Mouse (Mus musculus) intestine, embryonic 15.5 days (tissue): Measurements from ENCODE around the gene Slc25a10. TPM values are rescaled to one million over a fixed set of nuclear protein-coding genes. Genes with fewer than 3 reads are reported as not detected.

Experiments used
- ATAC-seq: fragments of 200-750 bp; cut with Nextera tagmentation; 2 replicates; pipeline ENCODE4 v1.8.0; 2017; ENCODE audit warnings: moderate TSS enrichment, moderate library complexity
- H3K27ac ChIP-seq: fragments of 300-500 bp; sonication (generic); 2 replicates; pipeline ENCODE4 v1.5.1; 2015; ENCODE audit warnings: mild to moderate bottlenecking, inconsistent platforms
- H3K27me3 ChIP-seq: fragments of 300-500 bp; sonication (generic); replicated peaks from 2 replicates; pipeline ENCODE4 v1.6.1; 2015; ENCODE audit warnings: inconsistent platforms
- H3K36me3 ChIP-seq: fragments of 300-500 bp; sonication (generic); 2 replicates; pipeline ENCODE4 v1.6.1; 2015; ENCODE audit warnings: inconsistent platforms
- H3K4me1 ChIP-seq: fragments of 300-500 bp; sonication (generic); replicated peaks from 2 replicates; pipeline ENCODE4 v1.6.1; 2015; ENCODE audit warnings: inconsistent platforms
- H3K4me2 ChIP-seq: fragments of 300-500 bp; sonication (generic); replicated peaks from 2 replicates; pipeline ENCODE4 v1.6.1; 2015; ENCODE audit warnings: mild to moderate bottlenecking, inconsistent platforms
- H3K4me3 ChIP-seq: fragments of 300-500 bp; sonication (generic); replicated peaks from 2 replicates; pipeline ENCODE4 v1.5.1; 2015; ENCODE audit warnings: inconsistent platforms
- H3K9ac ChIP-seq: fragments of 300-500 bp; sonication (generic); 2 replicates; pipeline ENCODE4 v1.6.1; 2015; ENCODE audit warnings: inconsistent platforms
- H3K9me3 ChIP-seq: fragments of 300-500 bp; sonication (generic); 2 replicates; pipeline ENCODE4 v1.6.1; 2016; ENCODE audit warnings: inconsistent platforms
- WGBS: fragments of 180-500 bp; shearing (Covaris S2); methylation state at CpG from one replicate; pipeline ENCODE4 v1.1.7; 2015; 5-methylcytosine and 5-hydroxymethylcytosine counted together
- polyA plus RNA-seq: library from polyadenylated mRNA; unstranded; fragments of >200 nt; fragmentation: Nextera tagmentation; extraction: Ambion mirVana; gene quantifications from 2 replicates; pipeline ENCODE4 v1.2.1, GENCODE M21; 2015

Gene Slc25a10
- polyA plus RNA-seq, 1 experiment from 2014 or later: 79.1 TPM

DNA sequence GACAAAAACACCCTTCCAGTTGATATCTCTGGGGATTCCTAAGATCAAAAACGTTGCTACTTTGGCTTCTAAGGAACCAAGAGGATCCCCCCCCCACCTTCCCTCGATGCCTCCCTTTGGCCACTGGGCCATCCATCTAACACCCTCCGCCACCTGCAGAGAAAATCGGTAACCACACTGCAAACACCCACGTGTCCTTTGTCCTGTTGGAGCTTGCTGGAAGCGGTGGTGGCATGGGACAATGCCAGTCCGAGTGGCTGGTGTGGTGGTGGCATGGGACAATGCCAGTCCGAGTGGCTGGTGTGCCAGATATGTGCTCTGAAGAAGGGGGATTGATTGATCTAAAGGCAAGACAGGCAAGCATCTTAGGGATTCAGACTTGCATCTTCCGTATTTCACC, 40.0 kb downstream of the Slc25a10 start:
- no peak overlapping the region for H3K4me3 ChIP-seq
- 31% methylated on average over 9 of the region's 9 CpGs for WGBS
- H3K27me3 ChIP-seq: peaks cover 65% of the 10 kb centered on the region
- H3K27ac ChIP-seq: no peak overlapping the region
- no peak for ATAC-seq
- no peak overlapping the region for H3K4me2 ChIP-seq
- H3K36me3 ChIP-seq: no peaks in the 10 kb centered on the region
- H3K9me3 ChIP-seq: no peaks in the 10 kb centered on the region
- no peak overlapping the region for H3K9ac ChIP-seq
- peaks cover 10% of the 10 kb centered on the region for H3K4me1 ChIP-seq

DNA sequence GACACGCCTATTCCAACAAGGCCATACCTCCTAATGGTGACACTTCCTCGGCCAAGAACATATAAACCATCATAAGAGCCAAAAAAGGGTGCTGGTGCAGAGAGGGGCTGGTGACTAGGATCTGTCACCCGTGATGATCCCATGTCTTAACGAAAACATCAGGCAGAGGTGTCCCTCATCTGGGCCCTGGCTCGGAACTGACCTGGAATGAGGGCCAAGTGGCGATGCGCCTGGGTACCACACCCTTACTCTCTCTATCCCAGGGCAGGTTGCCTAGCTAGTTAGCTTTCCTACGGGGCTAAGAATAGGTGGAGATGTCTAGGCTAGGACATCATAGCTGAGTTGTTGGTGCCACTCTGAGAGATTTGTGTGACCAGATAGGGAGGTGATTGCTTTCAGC, 42.5 kb downstream of the Slc25a10 start:
- no peak overlapping the region for H3K27ac ChIP-seq
- H3K36me3 ChIP-seq: no peaks in the 10 kb centered on the region
- H3K27me3 ChIP-seq: peaks cover 55% of the 10 kb centered on the region
- H3K9me3 ChIP-seq: no peaks in the 10 kb centered on the region
- no peak overlapping the region for H3K4me2 ChIP-seq
- H3K9ac ChIP-seq: no peak overlapping the region
- no peak for ATAC-seq
- H3K4me1 ChIP-seq: peaks cover 17% of the 10 kb centered on the region
- H3K4me3 ChIP-seq: no peak overlapping the region
- WGBS: 80% methylated on average over 8 of the region's 8 CpGs

DNA sequence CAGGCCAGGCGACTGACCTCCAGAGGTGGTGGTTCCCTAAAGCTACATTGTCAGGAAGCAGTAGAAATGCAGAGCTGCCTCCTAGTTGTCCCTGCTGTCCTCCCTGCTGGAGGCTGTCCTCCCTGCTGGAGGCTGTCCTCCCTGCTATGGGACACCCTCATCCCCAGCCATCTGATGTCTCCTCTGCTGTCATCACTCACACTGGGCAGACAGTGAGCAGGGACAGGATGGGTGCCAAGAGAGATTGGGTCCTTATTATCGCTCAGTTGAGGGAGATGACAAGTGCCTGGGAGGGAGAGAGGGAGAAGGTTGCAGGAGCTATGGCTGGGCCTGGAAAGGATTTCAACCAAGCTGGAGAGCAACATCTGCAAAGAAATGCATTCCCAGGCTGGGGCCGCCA, 43.5 kb downstream of the Slc25a10 start:
- Histone ChIP-seq H3K27me3 (peaks cover 45% of the 10 kb centered on the region), H3K36me3 (no peaks in the 10 kb centered on the region), H3K4me3 (no peak overlapping the region), H3K27ac (no peak overlapping the region), H3K9ac (no peak overlapping the region; the same call in 1 of the 2 replicates), H3K9me3 (no peaks in the 10 kb centered on the region), H3K4me1 (peaks cover 27% of the 10 kb centered on the region), H3K4me2 (no peak overlapping the region)
- ATAC-seq: no peak
- WGBS: 73% methylated on average over 3 of the region's 3 CpGs

DNA sequence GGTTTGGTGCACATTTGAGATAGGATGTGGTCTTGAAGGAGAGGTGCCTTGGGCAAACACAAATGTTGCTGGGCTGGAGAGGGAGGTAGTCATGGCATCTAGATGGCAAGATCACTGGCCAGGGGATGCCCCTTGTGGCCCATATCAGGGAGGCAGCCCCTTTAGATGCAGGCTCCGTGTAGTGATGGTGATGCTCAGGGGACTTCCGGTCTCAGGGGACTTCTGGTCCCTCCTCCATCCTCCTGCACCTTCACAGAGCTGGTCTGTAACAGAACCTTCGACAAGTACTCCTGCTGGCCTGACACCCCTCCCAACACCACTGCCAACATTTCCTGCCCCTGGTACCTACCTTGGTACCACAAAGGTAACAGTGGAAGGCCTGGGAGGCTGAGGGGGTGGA, 44.2 kb downstream of the Slc25a10 start:
- no peaks in the 10 kb centered on the region for H3K36me3 ChIP-seq
- peaks cover 38% of the 10 kb centered on the region for H3K27me3 ChIP-seq
- H3K27ac ChIP-seq: no peak overlapping the region
- no peak overlapping the region for H3K9ac ChIP-seq
- no peak overlapping the region for H3K4me3 ChIP-seq
- ATAC-seq: no peak
- 70% methylated on average over 3 of the region's 3 CpGs for WGBS
- no peaks in the 10 kb centered on the region for H3K9me3 ChIP-seq
- H3K4me2 ChIP-seq: no peak overlapping the region
- H3K4me1 ChIP-seq: peaks cover 28% of the 10 kb centered on the region

DNA sequence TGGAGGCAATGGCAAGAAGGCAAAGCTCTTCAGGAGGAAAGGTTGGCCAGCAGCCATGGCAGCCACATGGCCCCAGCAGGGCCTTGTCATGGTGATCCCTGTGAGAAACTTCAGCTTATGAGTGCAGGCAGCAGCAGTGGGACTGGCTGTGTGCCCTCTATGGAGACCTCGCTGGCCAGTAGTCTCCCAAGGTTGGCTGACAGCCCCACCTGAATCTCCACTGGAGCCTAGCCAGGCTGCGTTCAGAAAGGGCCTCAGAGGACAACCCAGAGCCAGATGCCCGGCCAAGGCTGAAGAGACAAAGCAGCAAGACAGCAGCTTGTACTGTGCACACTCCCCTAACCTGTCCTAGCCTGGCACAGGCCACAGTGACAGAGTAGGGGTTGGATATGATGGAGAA, 46.8 kb downstream of the Slc25a10 start:
- WGBS: 63% methylated on average over 3 of the region's 3 CpGs
- Histone ChIP-seq H3K36me3 (peaks cover 9% of the 10 kb centered on the region), H3K9ac (no peak overlapping the region), H3K27me3 (peaks cover 13% of the 10 kb centered on the region), H3K27ac (peak overlapping the region; percentile 64), H3K4me2 (no peak overlapping the region), H3K4me3 (no peak overlapping the region), H3K4me1 (peaks cover 29% of the 10 kb centered on the region), H3K9me3 (no peaks in the 10 kb centered on the region)
- ATAC-seq: peak; percentile 2; the same call in 1 of the 2 replicates

DNA sequence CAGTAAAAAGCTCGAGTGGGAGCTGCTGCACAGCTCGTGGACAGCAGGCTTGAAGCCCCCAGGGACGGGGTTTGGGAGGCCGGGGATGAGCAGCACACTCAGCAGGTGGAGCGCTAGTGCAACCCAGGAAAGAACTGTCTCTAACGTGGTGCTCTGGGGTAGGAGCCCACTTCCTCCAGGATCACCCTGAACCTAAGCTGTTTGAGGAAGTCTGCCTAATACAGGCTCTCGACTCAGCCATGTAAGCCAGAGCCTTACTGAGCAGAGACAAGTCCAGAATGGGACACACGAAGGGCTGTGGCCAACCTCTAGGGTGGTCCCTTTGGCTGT, 47.3 kb downstream of the Slc25a10 start:
- H3K9me3 ChIP-seq: no peaks in the 10 kb centered on the region
- 40% methylated on average over 8 of the region's 8 CpGs for WGBS
- peaks cover 11% of the 10 kb centered on the region for H3K36me3 ChIP-seq
- peaks cover 29% of the 10 kb centered on the region for H3K4me1 ChIP-seq
- ATAC-seq: no peak
- H3K4me2 ChIP-seq: no peak overlapping the region
- no peak overlapping the region for H3K9ac ChIP-seq
- H3K27ac ChIP-seq: peak overlapping the region; percentile 64
- no peak overlapping the region for H3K4me3 ChIP-seq
- H3K27me3 ChIP-seq: peaks cover 10% of the 10 kb centered on the region; the same call in 1 of the 2 replicates

DNA sequence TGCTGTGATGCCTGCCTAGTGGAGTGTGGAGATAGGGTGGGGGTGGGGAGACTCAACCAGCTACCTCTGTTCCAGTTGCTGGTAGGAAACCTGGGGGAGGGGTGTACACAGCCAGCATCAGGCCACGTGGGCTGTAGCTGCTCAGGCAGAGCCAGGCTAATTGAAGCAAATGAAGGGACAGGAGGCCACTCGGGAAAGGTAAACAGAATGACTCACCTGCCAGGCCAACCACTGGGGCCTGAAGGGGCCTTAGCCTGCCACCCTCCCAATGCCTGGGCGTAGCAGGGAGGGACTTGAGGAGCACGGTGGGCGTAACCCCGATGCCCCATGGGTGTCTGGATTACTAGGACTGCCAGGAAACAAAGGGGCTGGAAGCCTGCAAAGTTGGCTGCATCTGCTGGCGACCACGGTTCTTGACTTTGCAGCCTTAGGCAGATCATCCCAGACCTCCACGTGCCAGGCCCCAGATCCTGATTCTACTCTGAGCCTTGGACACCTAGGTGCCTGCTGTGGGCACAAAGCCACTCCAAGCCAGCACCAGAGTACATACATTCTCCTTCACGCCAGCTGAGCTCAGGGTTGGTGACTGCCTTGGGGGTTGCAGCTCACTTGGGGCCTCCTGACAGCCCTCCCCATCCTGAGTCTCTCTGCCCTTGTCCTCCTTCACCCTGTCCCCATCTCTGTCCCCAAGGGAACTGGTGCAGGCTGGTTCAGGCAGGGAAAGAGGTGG, 47.8 kb downstream of the Slc25a10 start:
- Histone ChIP-seq H3K9me3 (no peaks in the 10 kb centered on the region), H3K27me3 (peaks cover 5% of the 10 kb centered on the region; the same call in 1 of the 2 replicates), H3K36me3 (peaks cover 16% of the 10 kb centered on the region), H3K4me3 (no peak overlapping the region), H3K4me2 (no peak overlapping the region; the same call in 1 of the 2 replicates), H3K4me1 (peaks cover 29% of the 10 kb centered on the region), H3K27ac (peak overlapping the region; percentile 64), H3K9ac (no peak overlapping the region)
- 18% methylated on average over 10 of the region's 10 CpGs for WGBS
- peak; percentile 92 for ATAC-seq

DNA sequence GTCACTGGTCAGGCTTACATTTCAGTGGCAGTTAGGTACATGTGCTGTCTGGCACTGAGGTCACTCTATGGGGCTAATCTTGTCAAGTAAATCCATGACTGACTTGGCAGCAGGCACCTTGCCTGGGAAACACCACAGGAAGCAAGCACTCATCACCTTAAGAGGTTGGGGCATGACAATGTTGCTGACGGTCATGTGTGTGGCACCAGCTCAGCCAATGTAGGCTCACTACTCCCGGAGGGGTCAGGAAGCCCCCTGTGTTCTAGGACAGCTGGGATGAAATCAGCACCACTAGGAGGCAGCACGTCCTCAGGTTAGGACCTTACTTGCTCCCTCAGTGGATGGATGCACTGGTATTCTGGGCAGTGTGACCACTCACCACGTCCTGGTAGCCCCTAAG, 50.3 kb downstream of the Slc25a10 start:
- H3K9me3 ChIP-seq: no peaks in the 10 kb centered on the region
- peaks cover 21% of the 10 kb centered on the region for H3K36me3 ChIP-seq
- no peak overlapping the region for H3K4me2 ChIP-seq
- ATAC-seq: no peak
- H3K4me1 ChIP-seq: peaks cover 32% of the 10 kb centered on the region
- H3K27me3 ChIP-seq: no peaks in the 10 kb centered on the region
- H3K9ac ChIP-seq: no peak overlapping the region
- WGBS: 51% methylated on average over 4 of the region's 4 CpGs
- H3K4me3 ChIP-seq: no peak overlapping the region
- no peak overlapping the region for H3K27ac ChIP-seq

DNA sequence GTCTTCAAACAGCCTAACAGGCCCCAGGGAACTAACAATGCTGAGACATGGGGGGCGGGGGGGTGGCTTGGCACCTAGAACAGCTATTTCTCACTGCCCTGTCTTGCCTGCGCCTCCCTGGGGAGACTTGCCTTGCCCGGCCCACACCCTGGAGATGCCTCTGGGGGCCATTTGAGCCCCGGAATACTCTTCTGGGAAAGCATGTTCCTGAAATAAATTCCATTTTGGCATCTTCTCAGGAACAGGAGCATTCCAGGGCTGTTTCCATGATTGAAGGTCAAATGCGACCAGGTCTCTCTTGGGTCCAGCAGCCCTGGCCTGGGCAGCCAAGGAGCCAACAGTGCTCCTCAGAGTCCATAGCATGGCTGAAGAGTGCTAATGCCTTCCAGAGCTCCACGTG, 50.7 kb downstream of the Slc25a10 start:
- 85% methylated on average over 6 of the region's 6 CpGs for WGBS
- Histone ChIP-seq H3K4me1 (peaks cover 34% of the 10 kb centered on the region), H3K9me3 (no peaks in the 10 kb centered on the region), H3K4me3 (no peak overlapping the region), H3K4me2 (no peak overlapping the region), H3K27me3 (no peaks in the 10 kb centered on the region), H3K36me3 (peaks cover 21% of the 10 kb centered on the region), H3K27ac (no peak overlapping the region), H3K9ac (no peak overlapping the region)
- ATAC-seq: no peak

DNA sequence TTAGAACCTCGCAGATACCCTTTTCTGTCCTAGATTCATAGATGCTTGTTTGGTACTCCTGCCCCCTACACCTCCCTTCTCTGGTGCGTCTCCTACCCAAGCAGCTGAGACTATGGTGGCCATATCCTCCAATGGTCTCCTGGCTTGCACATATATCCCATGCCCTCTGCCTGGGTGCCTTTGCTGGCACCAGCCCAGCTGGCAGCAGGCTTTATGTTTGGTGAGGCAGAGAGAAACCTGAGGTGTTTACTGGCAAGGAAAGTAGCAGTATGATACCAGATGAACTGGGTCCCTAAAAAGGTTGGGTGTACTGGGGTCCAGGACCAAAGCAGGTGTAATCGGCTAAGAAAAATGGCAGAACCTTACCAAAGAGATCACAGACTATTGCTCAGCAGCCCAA, 54.3 kb downstream of the Slc25a10 start:
- H3K4me2 ChIP-seq: no peak overlapping the region

DNA sequence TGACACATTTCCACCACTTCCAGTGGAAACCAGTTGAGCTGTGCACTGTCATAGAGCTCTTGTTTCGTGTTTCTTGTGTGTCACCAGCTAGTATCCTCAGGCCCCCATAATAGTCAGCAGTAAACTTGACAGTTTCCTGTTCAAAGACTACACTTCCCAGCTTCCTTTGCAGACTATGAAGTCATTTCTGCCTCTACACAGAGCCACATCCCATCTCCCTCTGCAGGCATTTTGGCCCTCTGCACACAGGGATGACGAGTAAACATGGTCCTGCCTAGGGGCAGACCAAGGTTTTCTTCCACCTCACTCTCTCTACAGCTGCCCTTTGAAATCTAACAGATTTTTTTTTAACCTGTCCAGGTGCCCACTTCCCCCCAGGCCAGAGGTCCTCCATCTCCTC, 55.8 kb downstream of the Slc25a10 start:
- H3K9ac ChIP-seq: no peak overlapping the region
- WGBS: 62% methylated on average over 2 of the region's 2 CpGs
- peaks cover 21% of the 10 kb centered on the region for H3K36me3 ChIP-seq
- peaks cover 27% of the 10 kb centered on the region for H3K4me1 ChIP-seq
- no peak overlapping the region for H3K4me2 ChIP-seq
- no peak for ATAC-seq
- H3K9me3 ChIP-seq: no peaks in the 10 kb centered on the region
- no peaks in the 10 kb centered on the region for H3K27me3 ChIP-seq
- 0 out of 2 replicates have a peak overlapping the region, but pooled peaks have one; percentile 28 for H3K27ac ChIP-seq
- H3K4me3 ChIP-seq: no peak overlapping the region

More for the DNA sequence above, 54.3 kb downstream of the Slc25a10 start:
- H3K27ac ChIP-seq: no peak overlapping the region
- peaks cover 21% of the 10 kb centered on the region for H3K36me3 ChIP-seq
- H3K9me3 ChIP-seq: no peaks in the 10 kb centered on the region
- H3K27me3 ChIP-seq: no peaks in the 10 kb centered on the region
- no peak overlapping the region for H3K9ac ChIP-seq
- no peak for ATAC-seq
- WGBS: 95% methylated on average over 3 of the region's 3 CpGs
- H3K4me3 ChIP-seq: no peak overlapping the region
- H3K4me1 ChIP-seq: peaks cover 32% of the 10 kb centered on the region

DNA sequence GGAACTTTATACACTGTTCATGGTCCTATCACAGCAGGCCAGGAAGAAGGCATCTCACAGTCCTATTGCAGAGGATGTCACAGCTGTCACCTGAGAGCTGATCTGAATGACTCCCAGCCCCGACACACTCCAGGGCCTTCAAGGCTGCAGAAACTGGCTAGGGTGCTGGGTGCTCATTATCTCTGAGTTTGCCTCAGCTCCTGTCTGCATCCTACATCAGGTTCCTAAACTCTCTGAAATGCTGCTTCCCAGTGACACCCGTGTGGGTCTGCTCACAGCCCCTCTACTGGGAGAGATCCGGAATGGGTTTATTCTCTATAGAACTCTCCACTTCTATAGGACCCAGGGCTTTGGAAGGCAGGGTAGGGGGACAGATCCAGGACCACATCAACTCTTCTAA, 56.6 kb downstream of the Slc25a10 start:
- ATAC-seq: no peak
- peak overlapping the region; percentile 80 for H3K4me2 ChIP-seq
- H3K4me3 ChIP-seq: peak overlapping the region; percentile 90
- H3K4me1 ChIP-seq: peaks cover 26% of the 10 kb centered on the region
- H3K9me3 ChIP-seq: no peaks in the 10 kb centered on the region
- WGBS: 85% methylated on average over 3 of the region's 3 CpGs
- H3K9ac ChIP-seq: peak overlapping the region; percentile 97
- H3K27me3 ChIP-seq: no peaks in the 10 kb centered on the region
- H3K27ac ChIP-seq: peak overlapping the region; percentile 95; the same call in 1 of the 2 replicates
- peaks cover 14% of the 10 kb centered on the region; the same call in 1 of the 2 replicates for H3K36me3 ChIP-seq

DNA sequence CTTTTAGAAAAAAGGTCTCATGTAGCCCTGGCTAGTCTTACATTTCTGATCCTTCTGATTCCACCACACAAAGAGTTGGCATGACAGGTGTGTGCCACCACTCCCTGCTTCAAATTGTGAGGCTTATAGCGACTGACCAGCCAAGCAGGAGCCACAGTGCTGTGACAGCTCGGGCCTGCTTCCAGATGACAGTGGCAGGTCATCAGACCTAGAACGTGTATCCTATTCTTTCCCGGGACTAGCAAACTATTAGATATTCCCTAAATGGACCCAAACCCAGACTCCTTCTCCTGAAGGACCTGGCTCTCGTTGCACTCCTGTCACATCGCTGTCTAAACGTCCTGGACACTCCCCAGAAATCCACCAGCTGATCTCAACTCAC, 57.1 kb downstream of the Slc25a10 start:
- peaks cover 11% of the 10 kb centered on the region; the same call in 1 of the 2 replicates for H3K36me3 ChIP-seq
- peak overlapping the region; percentile 80 for H3K4me2 ChIP-seq
- H3K9me3 ChIP-seq: no peaks in the 10 kb centered on the region
- H3K4me3 ChIP-seq: peak overlapping the region; percentile 90
- no peaks in the 10 kb centered on the region for H3K27me3 ChIP-seq
- no peak for ATAC-seq
- H3K4me1 ChIP-seq: peaks cover 26% of the 10 kb centered on the region
- H3K27ac ChIP-seq: peak overlapping the region; percentile 95
- 16% methylated on average over 7 of the region's 7 CpGs for WGBS
- H3K9ac ChIP-seq: peak overlapping the region; percentile 97
